Mouse (Mus musculus): ENCODE results near the gene Fam53a. TPM values are rescaled to one million over a fixed set of nuclear protein-coding genes. Genes with fewer than 3 reads are reported as not detected.

Fam53a gene
- polyA plus RNA-seq, 1 experiment, result 29.7 TPM

DNA sequence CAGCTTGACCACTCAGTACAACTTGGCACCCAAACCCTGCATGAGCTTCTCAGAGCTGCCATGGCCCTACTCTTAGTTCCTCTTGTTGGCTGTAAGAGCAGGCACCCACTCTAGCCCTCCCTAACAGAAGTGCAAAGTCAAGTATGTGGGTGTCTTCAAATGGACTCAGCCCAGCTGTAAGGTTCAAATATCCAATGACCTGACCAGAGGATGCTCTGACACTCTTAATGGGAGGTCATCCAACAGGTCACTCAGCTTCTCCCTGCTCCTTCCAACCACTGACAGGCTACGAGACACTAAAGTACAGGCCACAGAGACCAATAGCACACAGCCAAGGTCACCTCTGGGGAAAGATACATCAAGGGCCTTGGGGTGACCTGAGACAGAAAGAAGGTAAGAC lies 20.2 kb downstream of the Fam53a start:
- Histone ChIP-seq H3K4me3 (ENCODE audit: low read depth, low read length) (no peak overlapping the region), H3K36me3 (ENCODE audit: control insufficient read depth, insufficient read depth, low read length, poor library complexity, severe bottlenecking) (peaks cover 2% of the 10 kb centered on the region; the same call in 1 of the 2 replicates), H3K9me3 (replicated peaks; ENCODE audit: control insufficient read depth, insufficient read depth, low read length, poor library complexity, severe bottlenecking) (no peaks in the 10 kb centered on the region), H3K4me1 (ENCODE audit: control insufficient read depth, insufficient read depth, low read length) (no peaks in the 10 kb centered on the region), H3K27me3 (ENCODE audit: control insufficient read depth, insufficient read depth, low read length, poor library complexity, severe bottlenecking) (no peaks in the 10 kb centered on the region), H3K9ac (ENCODE audit: low read depth, poor library complexity, severe bottlenecking) (no peak overlapping the region), H3K27ac (ENCODE audit: insufficient read depth, low read length) (no peak overlapping the region)
- TF ChIP-seq EP300 (IDR thresholded peaks at IDR 0.05; ENCODE audit: insufficient read depth, low read depth, low read length), result no peak

DNA sequence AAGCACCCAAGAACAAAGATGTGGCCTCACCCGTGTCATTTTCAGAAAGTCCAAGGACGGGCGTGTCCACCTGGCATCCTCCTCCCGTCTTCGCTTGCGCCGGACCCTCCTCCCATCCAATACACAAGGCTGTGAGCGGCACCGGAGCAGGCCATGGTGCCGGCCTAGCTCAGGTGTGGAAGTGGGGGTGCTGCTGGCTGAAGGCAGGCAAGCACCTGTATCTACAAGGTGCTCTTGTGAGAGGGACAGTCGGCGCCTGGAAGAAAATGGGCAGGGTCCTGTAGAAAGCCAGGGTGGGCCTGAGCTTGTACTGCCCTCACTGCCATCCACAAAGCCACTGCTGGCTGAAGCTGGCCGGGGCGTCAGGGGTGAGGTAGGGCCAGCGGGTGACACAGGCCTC lies 22.0 kb downstream of the Fam53a start:
- Histone ChIP-seq H3K4me3 (ENCODE audit: low read depth, low read length) (no peak overlapping the region), H3K27me3 (ENCODE audit: control insufficient read depth, insufficient read depth, low read length, poor library complexity, severe bottlenecking) (no peaks in the 10 kb centered on the region), H3K9ac (ENCODE audit: low read depth, poor library complexity, severe bottlenecking) (no peak overlapping the region), H3K27ac (ENCODE audit: insufficient read depth, low read length) (no peak overlapping the region), H3K4me1 (ENCODE audit: control insufficient read depth, insufficient read depth, low read length) (no peaks in the 10 kb centered on the region), H3K36me3 (ENCODE audit: control insufficient read depth, insufficient read depth, low read length, poor library complexity, severe bottlenecking) (no peaks in the 10 kb centered on the region; the same call in 1 of the 2 replicates), H3K9me3 (replicated peaks; ENCODE audit: control insufficient read depth, insufficient read depth, low read length, poor library complexity, severe bottlenecking) (no peaks in the 10 kb centered on the region)
- no peak for TF ChIP-seq POLR2A (IDR thresholded peaks at IDR 0.05; ENCODE audit: insufficient read depth, low read length)
- no peak for TF ChIP-seq CTCF (IDR thresholded peaks at IDR 0.05; ENCODE audit: low read depth, low read length)
- no peak for TF ChIP-seq EP300 (IDR thresholded peaks at IDR 0.05; ENCODE audit: insufficient read depth, low read depth, low read length)

DNA sequence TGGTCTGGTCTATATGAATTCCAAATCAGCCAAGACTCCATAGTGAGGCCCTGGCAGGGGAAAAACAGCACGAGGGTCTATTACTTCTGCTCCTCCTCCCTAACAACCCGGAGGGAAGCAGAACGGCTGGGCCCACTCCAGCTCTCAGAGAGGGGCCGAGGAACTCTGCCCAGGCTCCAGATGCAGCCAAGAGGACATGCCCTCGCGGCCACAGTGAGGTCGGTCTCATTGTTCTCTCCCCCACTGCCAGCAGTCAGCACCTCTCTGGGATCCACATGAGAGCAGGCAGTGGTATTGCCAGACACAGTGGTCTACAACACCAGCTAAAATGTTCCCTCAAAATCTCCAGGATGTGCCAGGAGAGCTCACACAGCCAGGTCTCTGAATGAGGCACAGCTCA lies 22.8 kb downstream of the Fam53a start:
- no peaks in the 10 kb centered on the region for H3K4me1 ChIP-seq (ENCODE audit: control insufficient read depth, insufficient read depth, low read length)
- no peak overlapping the region for H3K4me3 ChIP-seq (ENCODE audit: low read depth, low read length)
- no peak overlapping the region for H3K27ac ChIP-seq (ENCODE audit: insufficient read depth, low read length)
- TF ChIP-seq EP300 (IDR thresholded peaks at IDR 0.05; ENCODE audit: insufficient read depth, low read depth, low read length) (no peak), POLR2A (IDR thresholded peaks at IDR 0.05; ENCODE audit: insufficient read depth, low read length) (no peak), CTCF (IDR thresholded peaks at IDR 0.05; ENCODE audit: low read depth, low read length) (no peak)
- H3K36me3 ChIP-seq (ENCODE audit: control insufficient read depth, insufficient read depth, low read length, poor library complexity, severe bottlenecking), result no peaks in the 10 kb centered on the region; the same call in 1 of the 2 replicates
- H3K27me3 ChIP-seq (ENCODE audit: control insufficient read depth, insufficient read depth, low read length, poor library complexity, severe bottlenecking), result no peaks in the 10 kb centered on the region
- no peaks in the 10 kb centered on the region for H3K9me3 ChIP-seq (replicated peaks; ENCODE audit: control insufficient read depth, insufficient read depth, low read length, poor library complexity, severe bottlenecking)
- H3K9ac ChIP-seq (ENCODE audit: low read depth, poor library complexity, severe bottlenecking), result no peak overlapping the region

DNA sequence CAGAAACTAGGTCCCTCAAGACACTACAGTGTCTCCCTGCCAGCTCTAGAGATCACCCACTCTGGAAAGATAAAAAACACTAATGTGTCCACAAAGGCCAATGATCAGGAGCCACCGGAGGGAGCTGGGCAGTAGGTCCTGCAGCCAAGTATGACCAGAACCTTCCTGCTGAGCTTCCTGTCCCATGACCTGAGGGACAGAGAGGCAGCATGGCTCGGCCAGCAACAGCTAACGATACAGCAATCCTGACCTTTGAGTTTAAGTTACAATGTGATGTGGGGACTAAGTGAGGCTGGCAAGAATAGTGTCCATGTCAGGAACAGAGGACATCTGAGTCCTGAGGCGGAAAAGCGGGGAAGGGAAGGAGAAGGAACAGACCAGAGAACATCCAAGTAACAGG lies 24.1 kb downstream of the Fam53a start:
- no peaks in the 10 kb centered on the region for H3K9me3 ChIP-seq (replicated peaks; ENCODE audit: control insufficient read depth, insufficient read depth, low read length, poor library complexity, severe bottlenecking)
- no peak overlapping the region for H3K27ac ChIP-seq (ENCODE audit: insufficient read depth, low read length)
- TF ChIP-seq CTCF (IDR thresholded peaks at IDR 0.05; ENCODE audit: low read depth, low read length) (no peak), POLR2A (IDR thresholded peaks at IDR 0.05; ENCODE audit: insufficient read depth, low read length) (no peak), EP300 (IDR thresholded peaks at IDR 0.05; ENCODE audit: insufficient read depth, low read depth, low read length) (no peak)
- no peaks in the 10 kb centered on the region; the same call in 1 of the 2 replicates for H3K36me3 ChIP-seq (ENCODE audit: control insufficient read depth, insufficient read depth, low read length, poor library complexity, severe bottlenecking)
- no peak overlapping the region for H3K9ac ChIP-seq (ENCODE audit: low read depth, poor library complexity, severe bottlenecking)
- no peaks in the 10 kb centered on the region for H3K27me3 ChIP-seq (ENCODE audit: control insufficient read depth, insufficient read depth, low read length, poor library complexity, severe bottlenecking)
- no peak overlapping the region for H3K4me3 ChIP-seq (ENCODE audit: low read depth, low read length)
- H3K4me1 ChIP-seq (ENCODE audit: control insufficient read depth, insufficient read depth, low read length), result no peaks in the 10 kb centered on the region

DNA sequence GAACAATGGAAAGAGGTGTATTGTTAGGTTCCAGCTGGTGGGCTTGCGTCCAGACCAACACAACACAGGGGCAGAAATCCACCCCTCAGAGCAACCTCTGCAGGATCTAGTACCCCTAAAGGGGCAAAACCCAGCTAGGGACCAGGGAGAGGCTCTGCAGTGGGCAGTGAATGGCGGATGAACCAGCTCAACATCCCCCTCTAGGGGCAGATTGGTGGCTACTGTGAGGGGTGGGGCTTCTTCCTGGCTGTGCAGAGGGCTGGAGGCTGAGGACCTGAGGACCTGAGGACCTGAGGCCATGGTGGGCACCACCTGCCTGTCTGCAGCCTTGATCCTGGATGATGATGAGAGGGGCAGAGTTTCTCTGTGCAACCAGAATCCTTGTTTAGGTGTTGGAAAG lies 35.8 kb downstream of the Fam53a start:
- H3K4me1 ChIP-seq (ENCODE audit: control insufficient read depth, insufficient read depth, low read length), result no peaks in the 10 kb centered on the region
- H3K27ac ChIP-seq (ENCODE audit: insufficient read depth, low read length), result no peak overlapping the region
- no peaks in the 10 kb centered on the region for H3K9me3 ChIP-seq (replicated peaks; ENCODE audit: control insufficient read depth, insufficient read depth, low read length, poor library complexity, severe bottlenecking)
- H3K4me3 ChIP-seq (ENCODE audit: low read depth, low read length), result no peak overlapping the region
- no peak overlapping the region for H3K9ac ChIP-seq (ENCODE audit: low read depth, poor library complexity, severe bottlenecking)
- TF ChIP-seq EP300 (IDR thresholded peaks at IDR 0.05; ENCODE audit: insufficient read depth, low read depth, low read length) (no peak), CTCF (IDR thresholded peaks at IDR 0.05; ENCODE audit: low read depth, low read length) (peak; percentile 69), POLR2A (IDR thresholded peaks at IDR 0.05; ENCODE audit: insufficient read depth, low read length) (no peak)
- no peaks in the 10 kb centered on the region for H3K27me3 ChIP-seq (ENCODE audit: control insufficient read depth, insufficient read depth, low read length, poor library complexity, severe bottlenecking)
- no peaks in the 10 kb centered on the region for H3K36me3 ChIP-seq (ENCODE audit: control insufficient read depth, insufficient read depth, low read length, poor library complexity, severe bottlenecking)

- Histone ChIP-seq H3K9me3 (replicated peaks; ENCODE audit: control insufficient read depth, insufficient read depth, low read length, poor library complexity, severe bottlenecking) (no peaks in the 10 kb centered on the region), H3K36me3 (ENCODE audit: control insufficient read depth, insufficient read depth, low read length, poor library complexity, severe bottlenecking) (no peaks in the 10 kb centered on the region), H3K27ac (ENCODE audit: insufficient read depth, low read length) (no peak overlapping the region), H3K27me3 (ENCODE audit: control insufficient read depth, insufficient read depth, low read length, poor library complexity, severe bottlenecking) (no peaks in the 10 kb centered on the region), H3K9ac (ENCODE audit: low read depth, poor library complexity, severe bottlenecking) (no peak overlapping the region), H3K4me1 (ENCODE audit: control insufficient read depth, insufficient read depth, low read length) (no peaks in the 10 kb centered on the region), H3K4me3 (ENCODE audit: low read depth, low read length) (no peak overlapping the region)
- peak; percentile 99 for TF ChIP-seq CTCF (IDR thresholded peaks at IDR 0.05; ENCODE audit: low read depth, low read length)
- TF ChIP-seq EP300 (IDR thresholded peaks at IDR 0.05; ENCODE audit: insufficient read depth, low read depth, low read length), result no peak
These were observed 40.1 kb downstream of the Fam53a start for GRCm38 (mm10) chr5:33589221-33589888.
